Mouse (Mus musculus) splenic B cell, adult 2 months (primary cell): Measurements from ENCODE around the gene Esrp2.
A peak's percentile ranks its signal among the peaks of the same experiment; 100 is the strongest.

Source experiments
- DNase-seq: peaks from one replicate; pipeline ENCODE4 v3.0.0-alpha.2; 2011; ENCODE audit warnings: low read depth, low spot score
- H3K27me3 ChIP-seq: 2 replicates; pipeline ENCODE4 v1.6.1; 2012; ENCODE audit warnings: mild to moderate bottlenecking, low read length, moderate library complexity, mixed read lengths; ENCODE audit not compliant: control insufficient read depth, poor library complexity, insufficient read depth, severe bottlenecking
- H3K36me3 ChIP-seq: 2 replicates; pipeline ENCODE4 v1.6.1; 2012; ENCODE audit warnings: mild to moderate bottlenecking, low read length, moderate library complexity, mixed read lengths; ENCODE audit not compliant: control insufficient read depth, poor library complexity, insufficient read depth, severe bottlenecking

Esrp2 gene

DNA sequence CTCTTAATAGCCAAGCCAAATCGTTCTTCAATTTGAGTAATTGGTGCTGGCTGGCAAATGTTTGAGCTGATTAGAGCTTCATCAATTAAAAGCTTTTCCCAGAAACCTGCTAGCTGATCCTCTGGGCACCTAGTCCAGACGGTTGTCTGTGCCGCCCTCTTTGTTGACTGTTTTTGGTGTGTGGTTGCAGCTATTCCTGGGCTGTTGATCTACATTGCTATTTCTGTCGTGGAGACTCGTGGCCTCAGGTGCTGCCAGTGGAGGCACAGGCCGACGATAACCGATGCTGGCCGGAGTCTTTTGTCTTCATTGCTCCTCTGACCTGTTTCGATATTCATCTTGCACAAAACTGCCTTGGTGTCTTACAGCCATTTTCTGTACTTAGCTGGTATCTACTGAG is 21.6 kb upstream of the Esrp2 start:
- no peak for DNase-seq

DNA sequence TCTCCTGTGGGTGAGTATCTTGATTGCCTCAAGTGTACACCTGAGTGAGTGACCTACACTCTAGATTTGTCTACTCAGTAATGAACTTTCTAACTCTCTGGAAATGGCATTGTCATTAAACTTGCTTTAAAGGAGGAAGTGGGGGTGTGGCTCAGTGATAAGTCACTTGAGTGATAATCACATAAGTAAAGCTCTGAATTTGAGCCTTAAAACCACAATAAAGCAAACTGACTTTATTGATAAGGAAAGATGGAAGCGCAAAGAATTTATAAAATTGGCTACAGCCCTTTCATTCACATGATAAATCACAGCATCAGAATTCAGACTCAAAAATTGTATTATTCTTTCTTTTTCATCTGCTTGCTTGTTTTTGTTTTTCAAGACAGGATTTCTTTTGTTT is 20.6 kb upstream of the Esrp2 start:
- no peak for DNase-seq
- no peaks in the 10 kb centered on the region for H3K27me3 ChIP-seq

More for the DNA sequence above, 21.6 kb upstream of the Esrp2 start:
- Histone ChIP-seq H3K36me3 (peaks cover 8% of the 10 kb centered on the region; the same call in 1 of the 2 replicates), H3K27me3 (no peaks in the 10 kb centered on the region)

DNA sequence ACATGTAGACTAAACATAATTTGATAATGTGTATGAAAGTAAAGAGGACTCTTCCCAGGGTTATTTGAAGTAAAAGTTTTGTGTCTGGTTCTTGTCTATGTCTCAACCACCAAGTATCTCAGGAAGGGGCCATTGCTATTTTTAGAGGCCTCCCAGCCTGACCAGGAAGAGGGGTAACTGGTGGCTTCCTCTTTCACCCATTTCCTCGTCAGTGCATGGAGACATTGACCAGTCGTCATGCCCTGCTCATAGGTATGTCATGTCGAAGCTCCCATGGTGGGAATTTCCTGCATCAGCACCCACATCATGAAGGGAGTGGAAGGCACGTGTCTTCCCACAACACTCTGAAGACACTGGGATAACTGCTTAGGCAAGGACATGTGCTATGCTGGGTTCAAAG is 16.1 kb upstream of the Esrp2 start:
- Histone ChIP-seq H3K36me3 (peaks cover 3% of the 10 kb centered on the region; the same call in 1 of the 2 replicates), H3K27me3 (no peaks in the 10 kb centered on the region)
- DNase-seq = no peak

More for the DNA sequence above, 20.6 kb upstream of the Esrp2 start:
- peaks cover 6% of the 10 kb centered on the region; the same call in 1 of the 2 replicates for H3K36me3 ChIP-seq

DNA sequence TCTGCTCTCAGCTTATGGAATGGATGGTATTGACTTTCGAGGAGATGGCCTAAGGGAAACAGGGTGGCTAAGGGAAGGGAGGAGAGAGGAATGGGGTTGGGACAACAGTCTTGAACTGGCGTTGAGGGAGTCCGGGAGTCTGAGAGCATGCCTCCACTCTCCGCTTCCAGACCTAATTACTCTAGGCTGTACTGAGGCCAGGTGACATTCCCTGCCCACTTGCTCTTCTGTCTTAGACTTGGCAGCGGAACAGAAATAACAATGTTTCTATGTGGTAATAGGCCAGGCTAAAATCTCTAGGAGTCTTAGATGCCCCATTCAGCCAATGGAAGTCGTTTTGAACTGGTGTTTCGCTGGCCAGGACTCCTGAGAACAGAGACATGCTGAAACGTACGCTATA is 14.3 kb upstream of the Esrp2 start:
- peaks cover 3% of the 10 kb centered on the region; the same call in 1 of the 2 replicates for H3K36me3 ChIP-seq
- DNase-seq = no peak
- no peaks in the 10 kb centered on the region for H3K27me3 ChIP-seq

DNA sequence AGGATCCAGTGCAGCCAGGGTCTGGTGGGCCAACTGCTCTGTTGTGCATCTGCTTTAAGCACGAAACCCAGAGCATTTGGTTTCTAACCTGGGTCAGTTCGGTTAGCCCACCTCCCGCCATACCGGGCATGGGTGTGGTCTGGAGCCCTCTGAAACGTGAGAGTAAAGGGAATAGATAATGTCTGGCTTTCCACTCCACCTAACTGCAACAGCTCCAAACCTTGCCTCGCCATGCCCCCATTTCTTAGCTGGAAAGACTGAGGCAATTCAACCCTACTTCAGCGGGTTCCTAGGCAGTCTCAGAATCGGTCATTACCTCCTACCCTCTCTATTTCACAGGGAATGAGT is 13.9 kb upstream of the Esrp2 start:
- no peak for DNase-seq
- no peaks in the 10 kb centered on the region for H3K27me3 ChIP-seq

DNA sequence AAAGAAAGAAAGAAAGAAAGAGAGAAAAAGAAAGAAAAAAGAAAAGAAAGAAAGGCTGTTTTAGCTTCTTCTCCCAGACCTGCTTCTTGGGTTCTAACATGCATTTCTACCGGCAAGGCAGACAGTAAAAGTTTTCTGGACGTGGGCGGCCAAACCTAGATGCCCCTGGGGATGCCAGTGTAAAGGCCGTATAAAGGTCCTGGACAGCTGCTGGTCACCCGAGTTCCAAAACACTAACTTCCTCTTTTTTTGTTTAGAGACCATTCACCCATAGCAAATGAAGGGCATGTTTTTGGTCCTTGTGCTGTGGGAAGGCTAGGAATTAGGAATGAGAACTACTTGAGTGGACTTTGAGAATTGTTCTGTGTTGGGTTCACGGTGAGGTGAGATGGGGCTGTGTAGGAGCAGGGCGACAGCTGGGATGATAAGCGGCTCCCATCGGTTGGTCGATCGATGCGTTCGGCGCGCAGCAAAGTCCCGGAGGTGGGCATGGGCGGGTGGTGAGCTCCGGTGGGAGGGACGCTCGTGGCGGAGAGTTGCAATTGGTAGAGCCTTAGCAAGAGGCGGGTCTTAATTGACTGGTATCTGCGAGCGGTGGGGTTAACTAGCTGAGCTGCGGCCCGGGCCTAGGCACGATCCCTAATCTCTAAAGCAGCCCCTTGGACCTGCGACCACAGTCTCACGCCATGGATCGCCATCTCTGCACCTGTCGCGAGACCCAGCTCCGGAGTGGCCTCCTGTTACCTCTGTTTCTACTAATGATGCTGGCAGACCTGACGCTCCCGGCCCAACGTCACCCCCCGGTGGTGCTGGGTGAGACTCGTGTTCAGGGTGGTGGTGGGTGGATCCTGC is 13.3 kb upstream of the Esrp2 start, which contains the start of gene Pla2g15:
Gene Pla2g15 (plus strand): TSS at position 599 of the 852 bp plus-strand sequence.
- Histone ChIP-seq H3K27me3 (no peaks in the 10 kb centered on the region), H3K36me3 (peaks cover 2% of the 10 kb centered on the region; the same call in 1 of the 2 replicates)
- DNase-seq = peak; percentile 95

More for the DNA sequence above, 13.9 kb upstream of the Esrp2 start:
- peaks cover 2% of the 10 kb centered on the region; the same call in 1 of the 2 replicates for H3K36me3 ChIP-seq

DNA sequence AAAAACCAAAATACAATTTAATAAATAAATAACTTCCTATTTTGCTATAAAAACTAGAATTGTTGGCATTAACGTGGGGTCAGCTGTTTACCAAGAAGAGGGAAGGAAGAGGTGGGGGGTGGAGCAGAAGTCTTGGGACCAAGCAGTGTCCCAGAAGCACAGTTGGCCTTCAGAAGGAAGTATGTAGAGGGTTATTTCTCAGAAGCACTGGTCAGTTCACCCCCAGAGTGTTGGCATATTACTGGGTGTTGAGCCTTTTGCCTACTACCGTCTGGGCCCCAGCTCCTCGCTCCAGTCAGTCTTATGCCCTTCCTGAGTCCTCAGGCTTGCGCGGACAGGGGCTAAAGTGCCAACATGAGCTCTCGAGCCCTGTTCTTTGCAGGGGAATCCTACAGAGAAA is 12.3 kb upstream of the Esrp2 start:
- Histone ChIP-seq H3K36me3 (no peaks in the 10 kb centered on the region), H3K27me3 (no peaks in the 10 kb centered on the region)
- DNase-seq = no peak

DNA sequence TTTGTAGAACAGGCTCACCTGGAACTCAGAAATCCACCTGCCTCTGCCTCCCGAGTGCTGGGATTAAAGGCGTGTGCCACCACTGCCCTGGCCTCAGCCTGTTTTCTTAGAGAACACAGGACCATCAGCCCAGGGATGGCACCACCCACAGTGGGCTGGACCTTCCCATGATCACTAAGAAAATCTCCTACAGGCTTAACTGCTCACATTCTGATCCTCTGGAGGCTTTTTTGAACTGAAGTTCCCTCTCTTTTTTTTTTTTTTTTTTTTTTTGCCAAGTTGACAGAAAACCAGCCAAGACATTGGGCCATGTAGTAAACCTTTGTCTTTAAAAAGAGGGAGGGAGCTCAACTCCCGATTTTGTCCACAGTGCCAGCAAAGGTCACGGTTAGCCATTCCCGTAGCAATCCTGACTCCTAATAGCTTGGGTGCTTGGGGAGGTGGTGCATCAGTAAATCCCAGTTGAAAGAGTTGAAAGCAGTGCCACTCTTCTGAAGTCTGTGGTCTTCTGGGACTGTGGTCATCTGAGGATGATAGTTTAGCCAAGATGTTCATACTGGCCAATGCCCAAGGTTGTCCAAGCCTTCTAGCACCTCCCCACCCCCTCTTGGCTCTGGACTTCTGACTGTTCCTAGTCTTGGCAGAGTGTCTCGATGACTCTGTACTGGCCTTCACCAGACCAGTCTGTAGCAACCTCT is 11.2 kb upstream of the Esrp2 start:
- no peaks in the 10 kb centered on the region for H3K36me3 ChIP-seq
- H3K27me3 ChIP-seq = no peaks in the 10 kb centered on the region
- no peak for DNase-seq

DNA sequence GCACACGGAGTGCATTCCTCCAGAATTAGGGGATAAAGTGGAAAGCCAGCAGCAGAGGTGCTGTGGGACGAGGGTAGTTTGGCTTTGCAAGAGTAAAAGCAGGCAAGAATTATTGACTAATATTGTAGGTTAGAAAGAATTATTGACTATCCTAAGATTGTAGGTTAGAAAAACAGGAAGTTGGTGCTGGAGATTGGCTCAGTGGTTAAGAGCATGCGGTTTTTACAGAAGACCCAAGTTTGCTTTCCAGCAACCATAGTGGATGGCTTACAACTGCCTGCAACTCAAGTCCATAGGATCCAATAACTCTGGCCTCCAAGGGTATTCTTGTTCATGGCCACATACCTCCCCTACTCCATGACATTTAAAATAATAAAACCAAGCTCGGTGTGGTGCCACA is 9.2 kb upstream of the Esrp2 start:
- no peak for DNase-seq
- H3K27me3 ChIP-seq = no peaks in the 10 kb centered on the region
- no peaks in the 10 kb centered on the region for H3K36me3 ChIP-seq

DNA sequence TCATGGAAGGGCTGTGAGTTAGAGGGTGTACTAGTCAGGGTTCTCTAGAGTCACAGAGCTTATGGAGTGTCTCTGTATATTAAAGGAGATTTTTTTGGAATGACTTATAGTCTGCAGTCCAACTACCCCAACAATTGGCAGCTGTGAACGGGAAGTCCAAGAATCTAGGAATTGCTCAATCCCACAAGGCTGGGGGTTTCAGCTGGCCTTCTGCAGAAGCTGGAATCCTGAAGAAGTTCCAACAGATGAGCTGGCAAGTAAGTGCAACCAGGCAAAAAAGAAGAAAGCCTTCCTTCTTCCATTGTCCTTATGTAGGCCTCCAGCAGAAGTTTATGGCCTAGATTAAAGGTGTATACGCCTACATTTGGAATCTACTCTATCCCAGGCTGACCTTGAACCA is 8.6 kb upstream of the Esrp2 start:
- DNase-seq = no peak
- Histone ChIP-seq H3K36me3 (no peaks in the 10 kb centered on the region), H3K27me3 (no peaks in the 10 kb centered on the region)

DNA sequence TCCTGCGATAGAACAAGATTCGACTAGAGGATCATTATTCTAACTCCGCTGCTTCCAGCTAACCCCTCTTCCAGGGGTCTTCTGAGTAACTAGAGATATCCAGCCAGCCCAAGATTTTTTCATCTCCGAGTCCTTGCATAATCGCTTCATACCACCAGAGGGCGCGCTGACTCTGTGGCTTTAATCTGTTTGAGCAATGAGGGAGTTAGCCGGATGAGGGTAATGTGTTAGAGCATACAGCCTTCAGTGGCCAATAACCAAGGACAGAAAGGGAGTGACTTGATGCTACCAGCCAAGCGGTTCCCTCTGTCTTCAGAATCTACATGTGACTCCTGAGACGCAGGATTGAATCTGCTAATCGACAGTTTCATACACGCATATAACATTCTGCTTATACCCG is 4.0 kb upstream of the Esrp2 start:
- Histone ChIP-seq H3K36me3 (no peaks in the 10 kb centered on the region), H3K27me3 (no peaks in the 10 kb centered on the region; the same call in 1 of the 2 replicates)
- DNase-seq = peak; percentile 91

DNA sequence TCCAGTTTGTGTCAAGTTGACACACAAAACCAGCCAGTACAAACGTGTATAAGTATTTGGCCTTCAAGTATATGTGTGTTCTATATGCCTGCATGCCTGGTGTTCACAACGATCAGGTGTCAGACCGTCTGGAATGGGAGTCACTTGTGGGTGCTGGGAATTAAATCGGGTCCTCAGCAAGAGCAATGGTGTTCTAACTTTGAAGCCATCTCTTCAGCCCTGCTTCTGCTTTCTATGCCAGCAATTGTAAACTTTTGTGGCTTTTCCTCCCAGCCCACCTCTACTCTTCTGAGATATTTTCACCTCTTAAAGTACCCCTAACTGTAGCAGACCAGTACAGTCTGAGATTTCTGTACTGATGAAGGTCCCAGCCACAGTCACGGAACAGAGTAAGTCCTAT is 3.4 kb upstream of the Esrp2 start:
- no peaks in the 10 kb centered on the region; the same call in 1 of the 2 replicates for H3K27me3 ChIP-seq
- DNase-seq = no peak
- no peaks in the 10 kb centered on the region for H3K36me3 ChIP-seq

DNA sequence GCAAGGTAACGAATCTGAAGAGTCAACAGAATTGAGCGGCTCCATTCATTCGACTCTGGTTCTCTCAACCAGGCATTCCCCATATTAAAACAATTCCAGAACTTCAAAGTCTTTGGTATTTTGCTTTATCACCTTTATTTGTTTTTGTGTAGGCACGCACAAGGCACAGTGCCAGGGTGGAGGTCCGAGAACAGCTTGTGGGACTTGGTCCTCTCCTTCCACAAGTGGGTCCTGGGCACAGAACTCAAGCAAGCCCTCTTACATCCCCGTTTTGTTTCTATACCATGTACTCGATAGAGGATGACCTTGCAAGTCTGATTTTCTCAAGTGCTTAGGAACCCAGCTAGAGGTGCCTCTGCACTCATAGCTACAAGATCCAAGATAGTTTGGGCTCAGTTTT is 1.8 kb upstream of the Esrp2 start:
- Histone ChIP-seq H3K36me3 (no peaks in the 10 kb centered on the region), H3K27me3 (no peaks in the 10 kb centered on the region; the same call in 1 of the 2 replicates)
- DNase-seq = no peak

DNA sequence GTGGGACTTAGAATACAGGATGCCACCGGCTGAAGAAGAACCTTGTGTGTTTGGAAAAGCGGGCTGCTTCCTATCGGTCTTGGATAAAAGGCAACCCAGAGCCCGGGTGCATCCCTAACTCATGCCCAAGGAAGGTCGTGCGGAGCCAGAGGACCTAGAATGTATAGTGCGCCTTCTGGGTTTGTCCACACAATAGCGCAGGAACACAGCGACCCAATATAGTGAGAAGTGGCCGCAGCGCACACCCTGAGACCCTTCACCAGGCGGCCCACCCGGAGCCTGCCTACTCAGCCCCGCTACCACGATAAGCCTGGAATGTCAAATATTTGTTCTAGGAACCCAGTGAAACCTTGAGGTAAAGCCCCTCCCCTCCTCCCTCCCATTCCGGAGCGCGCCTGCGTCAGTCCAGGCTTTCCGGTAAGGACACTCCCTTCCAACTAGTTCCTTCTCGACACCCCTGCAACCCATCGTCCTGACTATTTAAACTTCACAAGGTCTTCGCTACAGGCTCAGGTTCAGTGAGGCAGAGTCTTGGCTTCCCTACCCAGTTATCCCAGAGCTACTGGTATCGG is 1.2 kb upstream of the Esrp2 start:
- no peaks in the 10 kb centered on the region for H3K36me3 ChIP-seq
- H3K27me3 ChIP-seq = no peaks in the 10 kb centered on the region; the same call in 1 of the 2 replicates
- no peak for DNase-seq
